Mouse (Mus musculus) cerebellum, postnatal 36 days (tissue): ENCODE measurements around the gene Ercc8.

ENCODE experiments used
- DNase-seq, 2 experiments: peaks; one replicate each; pipeline ENCODE4 v3.0.0; 2021 to 2022; ENCODE audit warnings: mixed read lengths in 2 of 2

Ercc8 gene

DNA sequence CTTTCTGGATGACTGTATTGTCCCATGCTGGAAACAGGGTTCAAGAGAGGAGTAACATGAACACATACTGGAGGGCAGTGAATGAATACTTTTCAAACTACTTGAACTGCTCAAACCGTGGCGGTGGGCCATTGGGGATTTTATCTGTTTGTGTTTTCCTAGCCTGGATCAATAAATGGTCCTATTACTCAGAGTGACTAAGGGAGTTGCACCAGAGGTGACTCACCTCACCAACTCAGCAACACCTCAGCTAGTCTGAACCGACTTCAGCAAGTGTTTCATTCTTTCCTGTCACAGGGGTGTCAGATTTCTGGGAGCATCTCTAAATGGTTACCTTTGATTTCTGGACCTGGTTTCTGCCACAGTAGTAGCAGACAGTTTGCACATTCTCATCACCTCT is 70.7 kb downstream of the Ercc8 start:
- no peak for DNase-seq

DNA sequence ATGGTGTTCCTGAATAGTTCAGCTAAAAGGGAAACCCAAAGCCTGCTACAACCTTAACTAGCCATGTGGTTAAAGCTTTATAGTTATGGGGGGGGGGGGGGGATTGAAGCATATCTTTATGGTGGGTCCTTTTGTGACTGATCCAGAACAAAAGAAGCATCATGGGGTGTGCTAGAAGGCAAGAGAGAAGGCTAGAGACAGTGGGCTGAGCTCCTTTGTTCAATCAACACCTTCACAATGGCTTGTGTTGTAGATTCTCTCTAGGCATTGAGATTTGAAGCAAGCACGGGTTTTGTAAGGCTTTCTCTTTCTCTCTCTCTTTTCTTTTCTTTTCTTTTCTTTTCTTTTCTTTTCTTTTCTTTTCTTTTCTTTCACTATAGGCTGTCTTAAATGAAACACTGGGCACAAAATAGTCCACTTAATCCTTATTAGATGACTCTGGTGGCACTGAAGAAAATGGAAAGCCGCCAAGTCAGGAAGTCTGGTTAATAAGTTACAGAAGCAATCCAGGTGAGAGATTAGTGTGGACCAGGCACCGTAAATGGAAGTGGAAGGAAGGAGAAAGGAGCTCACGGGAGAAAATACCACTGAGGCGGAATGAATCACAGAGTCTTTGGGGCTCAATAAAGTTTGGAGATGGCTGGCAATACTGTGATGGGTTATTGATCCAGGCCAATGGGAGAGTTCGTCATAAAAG is 71.3 kb downstream of the Ercc8 start:
- DNase-seq: no peak

DNA sequence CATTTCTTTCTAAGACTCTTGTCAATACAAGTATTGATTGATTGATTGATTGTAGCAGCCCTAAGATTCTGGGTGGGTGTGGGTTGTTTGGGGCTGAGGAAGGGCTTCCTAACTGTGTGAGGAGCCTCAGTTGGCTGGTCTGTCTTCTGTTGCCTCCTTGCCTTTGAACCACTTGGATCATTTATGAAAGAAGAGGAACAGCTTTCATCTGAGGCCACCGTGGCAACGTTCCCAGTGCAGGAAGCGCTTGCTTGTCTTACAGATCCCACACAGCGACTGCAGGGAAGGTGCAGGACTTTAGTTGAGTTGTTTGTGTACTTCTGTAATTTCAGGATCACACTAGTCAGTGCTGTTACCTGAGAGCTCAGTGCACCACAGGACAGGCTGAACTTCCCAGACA is 81.5 kb downstream of the Ercc8 start:
- DNase-seq: peak; percentile 18 to 32

DNA sequence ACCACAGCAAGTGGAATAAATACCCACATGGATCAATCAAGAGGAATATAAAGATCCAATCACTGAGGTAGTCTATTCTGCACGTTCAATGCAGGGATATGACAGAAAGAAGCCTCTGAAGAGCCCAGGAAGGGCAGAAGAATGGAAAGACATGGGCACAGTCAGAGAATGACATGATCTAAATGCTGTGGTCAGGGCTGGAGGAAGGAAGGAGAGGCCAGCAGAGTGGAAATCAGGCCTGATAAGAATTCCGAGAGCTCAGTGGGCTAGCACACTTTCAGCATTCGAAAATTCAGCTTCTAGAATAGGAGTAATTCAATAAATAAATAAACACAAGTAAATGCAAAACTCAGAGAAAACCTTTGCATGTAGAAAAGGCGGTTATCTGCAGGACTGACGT is 83.2 kb downstream of the Ercc8 start:
- DNase-seq: no peak
